ENCODE assay signal across 18 mouse cellular contexts in genomic region chr11:8450540-8450939, GRCm38 (mm10).
DNase-seq lines count a peak whose midpoint lies in the region; ATAC-seq and TF ChIP-seq lines count a peak whose summit lies in the region.
"Had no signal": no experiment of that assay in that cellular context is flagged by ENCODE, and none has a peak within 500 bp of the region (broad histone marks: within the 10 kb centered on the region; RNA-seq: fewer than 3 reads in every experiment).

No protein-coding gene starts in this region.

- peak overlapping the region; percentile 24; the same call in 1 of the 2 replicates for H3K27ac ChIP-seq in gastrocnemius, adult 2 months
- peak overlapping the region; percentile 3; the same call in 1 of the 2 replicates for H3K27ac ChIP-seq in lung, postnatal 0 days (ENCODE audit: low read length)
- H3K27ac ChIP-seq: embryonic facial prominence, embryonic 13.5 days; forebrain, embryonic 13.5 days; hindbrain, embryonic 15.5 days had no signal

- 55% methylated on average over 4 of the region's 4 CpGs for WGBS in lung, postnatal 0 days

- ATAC-seq in lung, postnatal 0 days, result no peak
- ATAC-seq: forebrain, embryonic 13.5 days; forebrain, postnatal 0 days had no signal

- peaks cover 4% of the 10 kb centered on the region; the same call in 1 of the 2 replicates for H3K4me1 ChIP-seq in lung, postnatal 0 days (ENCODE audit: insufficient read depth, low read depth, low read length)

- H3K4me3 ChIP-seq in gastrocnemius, adult 2 months, result no peak overlapping the region
- no peak overlapping the region for H3K4me3 ChIP-seq in lung, postnatal 0 days (ENCODE audit: low read depth, low read length)
- H3K4me3 ChIP-seq: embryonic facial prominence, embryonic 13.5 days; forebrain, embryonic 13.5 days; heart, embryonic 12.5 days; hindbrain, embryonic 15.5 days had no signal

- no peaks in the 10 kb centered on the region for H3K27me3 ChIP-seq in lung, postnatal 0 days (replicated peaks; ENCODE audit: insufficient read depth, low read length)
- H3K27me3 ChIP-seq: embryonic facial prominence, embryonic 13.5 days; forebrain, embryonic 13.5 days; heart, embryonic 12.5 days; hindbrain, embryonic 15.5 days had no signal

- TF ChIP-seq EP300 in lung, postnatal 0 days (IDR thresholded peaks at IDR 0.05), result no peak

- H3K36me3 ChIP-seq in lung, postnatal 0 days (ENCODE audit: insufficient read depth, low read length), result peaks cover 45% of the 10 kb centered on the region
- H3K36me3 ChIP-seq: hindbrain, embryonic 15.5 days had no signal

- intact Hi-C loops in gastrocnemius, adult 2 months (cut with DNase I), result no loop called here

- no peaks in the 10 kb centered on the region for H3K9me3 ChIP-seq in lung, postnatal 0 days (ENCODE audit: low read length)
- H3K9me3 ChIP-seq: embryonic facial prominence, embryonic 13.5 days; forebrain, embryonic 13.5 days; heart, embryonic 12.5 days; hindbrain, embryonic 15.5 days had no signal

- DNase-seq in gastrocnemius, adult 2 months, result no peak
- no peak for DNase-seq in gastrocnemius, postnatal 4 days (ENCODE audit: low spot score in 2 of 2)
- DNase-seq in kidney, adult 9 months, result peak; percentile 34
- no peak for DNase-seq in kidney, postnatal 25 days
- no peak for DNase-seq in lung, postnatal 0 days (ENCODE audit: low spot score)
- DNase-seq in lung, postnatal 4 days, result no peak
- DNase-seq in neural tube, embryonic 10.5 days (ENCODE audit: extremely low spot score, low spot score), result no peak
- DNase-seq: adrenal gland, postnatal 14 days; cerebellum, adult 18-20 months; cerebellum, adult 9-11 months; cerebellum, postnatal 36 days; forebrain, postnatal 0 days; gastrocnemius, postnatal 25 days; heart, postnatal 36 days had no signal

- TF ChIP-seq CTCF in gastrocnemius, adult 2 months (IDR thresholded peaks at IDR 0.05), result no peak
- TF ChIP-seq CTCF in lung, postnatal 0 days (IDR thresholded peaks at IDR 0.05), result no peak

- H3K4me2 ChIP-seq in lung, postnatal 0 days (replicated peaks; ENCODE audit: low read depth, low read length), result no peak overlapping the region
- H3K4me2 ChIP-seq: embryonic facial prominence, embryonic 13.5 days; forebrain, embryonic 13.5 days; heart, embryonic 12.5 days; hindbrain, embryonic 15.5 days had no signal

- no peak overlapping the region for H3K9ac ChIP-seq in lung, postnatal 0 days (replicated peaks; ENCODE audit: low read depth)
- H3K9ac ChIP-seq: embryonic facial prominence, embryonic 13.5 days; forebrain, embryonic 13.5 days; forebrain, postnatal 0 days; heart, embryonic 12.5 days; hindbrain, embryonic 15.5 days had no signal
